Mouse (Mus musculus) lung, embryonic 15.5 days (tissue): ENCODE data around the gene Slc7a7. TPM values are rescaled to one million over a fixed set of nuclear protein-coding genes. Genes with fewer than 3 reads are reported as not detected.

Source experiments
- ATAC-seq: fragments of 200-750 bp; cut with Nextera tagmentation; 2 replicates; pipeline ENCODE4 v1.8.0; 2017; ENCODE audit warnings: moderate number of reproducible peaks, borderline replicate concordance; ENCODE audit not compliant: low FRiP score, low TSS enrichment; ENCODE audit errors: extremely low read depth
- H3K27ac ChIP-seq: fragments of 300-500 bp; sonication (generic); 2 replicates; pipeline ENCODE4 v1.5.1; 2015; ENCODE audit warnings: moderate library complexity, mild to moderate bottlenecking, inconsistent platforms
- H3K27me3 ChIP-seq: fragments of 300-500 bp; sonication (generic); 2 replicates; pipeline ENCODE4 v1.6.1; 2015; ENCODE audit warnings: inconsistent platforms
- H3K36me3 ChIP-seq: fragments of 300-500 bp; sonication (generic); 2 replicates; pipeline ENCODE4 v1.6.1; 2015; ENCODE audit warnings: inconsistent platforms
- H3K4me1 ChIP-seq: fragments of 300-500 bp; sonication (generic); 2 replicates; pipeline ENCODE4 v1.6.1; 2015; ENCODE audit warnings: inconsistent platforms
- H3K4me2 ChIP-seq: fragments of 300-500 bp; sonication (generic); 2 replicates; pipeline ENCODE4 v1.6.1; 2015; ENCODE audit warnings: inconsistent platforms, mild to moderate bottlenecking, moderate library complexity
- H3K4me3 ChIP-seq: fragments of 300-500 bp; sonication (generic); 2 replicates; pipeline ENCODE4 v1.5.1; 2015; ENCODE audit warnings: mild to moderate bottlenecking, inconsistent platforms
- H3K9ac ChIP-seq: fragments of 300-500 bp; sonication (generic); 2 replicates; pipeline ENCODE4 v1.6.1; 2015; ENCODE audit warnings: inconsistent platforms
- H3K9me3 ChIP-seq: fragments of 300-500 bp; sonication (generic); 2 replicates; pipeline ENCODE4 v1.6.1; 2016; ENCODE audit warnings: inconsistent platforms
- WGBS: fragments of 180-500 bp; shearing (Covaris S2); methylation state at CpG from one replicate; pipeline ENCODE4 v1.1.7; 2015; 5-methylcytosine and 5-hydroxymethylcytosine counted together
- polyA plus RNA-seq: library from polyadenylated mRNA; unstranded; fragments of >200 nt; fragmentation: Nextera tagmentation; extraction: Ambion mirVana; gene quantifications from 2 replicates; pipeline ENCODE4 v1.2.1, GENCODE M21; 2015

Gene Slc7a7
- polyA plus RNA-seq, 1 experiment from 2014 or later = 11.9 TPM

GRCm38 (mm10) chr14:54443196-54443595, 25.6 kb upstream of the Slc7a7 start:
- peak; percentile 86 for ATAC-seq
- Histone ChIP-seq H3K36me3 (peaks cover 35% of the 10 kb centered on the region), H3K4me3 (no peak overlapping the region), H3K27me3 (no peaks in the 10 kb centered on the region), H3K4me2 (0 out of 2 replicates have a peak overlapping the region, but pooled peaks have one; percentile 1), H3K27ac (peak overlapping the region; percentile 80), H3K4me1 (peaks cover 17% of the 10 kb centered on the region), H3K9me3 (no peaks in the 10 kb centered on the region), H3K9ac (no peak overlapping the region)
- WGBS = 18% methylated on average over 3 of the region's 3 CpGs

GRCm38 (mm10) chr14:54442548-54442947, 25.0 kb upstream of the Slc7a7 start:
- no peak for ATAC-seq
- H3K36me3 ChIP-seq = peaks cover 39% of the 10 kb centered on the region
- peak overlapping the region; percentile 80 for H3K27ac ChIP-seq
- peaks cover 17% of the 10 kb centered on the region for H3K4me1 ChIP-seq
- H3K4me2 ChIP-seq = no peak overlapping the region
- H3K27me3 ChIP-seq = no peaks in the 10 kb centered on the region
- no peak overlapping the region for H3K4me3 ChIP-seq
- H3K9ac ChIP-seq = no peak overlapping the region
- no peaks in the 10 kb centered on the region for H3K9me3 ChIP-seq
- 87% methylated on average over 3 of the region's 3 CpGs for WGBS

- Histone ChIP-seq H3K27me3 (no peaks in the 10 kb centered on the region), H3K4me3 (no peak overlapping the region), H3K36me3 (peaks cover 51% of the 10 kb centered on the region), H3K9ac (no peak overlapping the region), H3K4me1 (peaks cover 17% of the 10 kb centered on the region), H3K9me3 (no peaks in the 10 kb centered on the region), H3K4me2 (no peak overlapping the region), H3K27ac (no peak overlapping the region)
- WGBS = 71% methylated on average over 4 of the region's 4 CpGs
- ATAC-seq = no peak
Measured at GRCm38 (mm10) chr14:54441365-54441764, 23.8 kb upstream of the Slc7a7 start.

- Histone ChIP-seq H3K9ac (no peak overlapping the region), H3K27me3 (no peaks in the 10 kb centered on the region), H3K4me3 (no peak overlapping the region), H3K4me2 (no peak overlapping the region), H3K4me1 (peaks cover 21% of the 10 kb centered on the region), H3K27ac (no peak overlapping the region), H3K9me3 (no peaks in the 10 kb centered on the region), H3K36me3 (peaks cover 60% of the 10 kb centered on the region)
- WGBS = 88% methylated on average over 14 of the region's 14 CpGs
- ATAC-seq = no peak
Measured at GRCm38 (mm10) chr14:54440538-54440937, 23.0 kb upstream of the Slc7a7 start.

- no peak overlapping the region for H3K27ac ChIP-seq
- H3K36me3 ChIP-seq = peaks cover 64% of the 10 kb centered on the region
- no peak overlapping the region for H3K9ac ChIP-seq
- H3K4me1 ChIP-seq = peaks cover 31% of the 10 kb centered on the region
- ATAC-seq = no peak
- H3K4me3 ChIP-seq = no peak overlapping the region
- no peaks in the 10 kb centered on the region for H3K27me3 ChIP-seq
- no peak overlapping the region for H3K4me2 ChIP-seq
- WGBS = 62% methylated on average over 7 of the region's 7 CpGs
- no peaks in the 10 kb centered on the region for H3K9me3 ChIP-seq
Measured at GRCm38 (mm10) chr14:54439610-54440009, 22.0 kb upstream of the Slc7a7 start.

- Histone ChIP-seq H3K27ac (no peak overlapping the region), H3K4me1 (peaks cover 35% of the 10 kb centered on the region), H3K9me3 (no peaks in the 10 kb centered on the region), H3K4me2 (no peak overlapping the region), H3K9ac (no peak overlapping the region), H3K27me3 (no peaks in the 10 kb centered on the region), H3K4me3 (no peak overlapping the region), H3K36me3 (peaks cover 64% of the 10 kb centered on the region)
- ATAC-seq = no peak
- 82% methylated on average over 12 of the region's 12 CpGs for whole genome bisulfite sequencing
Measured at GRCm38 (mm10) chr14:54439155-54439554, 21.6 kb upstream of the Slc7a7 start.

- Histone ChIP-seq H3K4me3 (no peak overlapping the region), H3K9me3 (no peaks in the 10 kb centered on the region), H3K27ac (no peak overlapping the region), H3K4me2 (no peak overlapping the region), H3K9ac (no peak overlapping the region), H3K4me1 (peaks cover 37% of the 10 kb centered on the region), H3K36me3 (peaks cover 51% of the 10 kb centered on the region), H3K27me3 (no peaks in the 10 kb centered on the region)
- ATAC-seq = no peak
- WGBS = 75% methylated on average over 11 of the region's 11 CpGs
Measured at GRCm38 (mm10) chr14:54435194-54435918, 17.8 kb upstream of the Slc7a7 start.

GRCm38 (mm10) chr14:54433941-54434531, 16.5 kb upstream of the Slc7a7 start:
- Histone ChIP-seq H3K4me2 (peak overlapping the region; percentile 77), H3K4me1 (peaks cover 50% of the 10 kb centered on the region), H3K27me3 (no peaks in the 10 kb centered on the region), H3K4me3 (peak overlapping the region; percentile 85), H3K9ac (peak overlapping the region; percentile 97), H3K36me3 (peaks cover 38% of the 10 kb centered on the region), H3K27ac (peak overlapping the region; percentile 99), H3K9me3 (no peaks in the 10 kb centered on the region)
- WGBS = 50% methylated on average over 12 of the region's 12 CpGs
- no peak for ATAC-seq

GRCm38 (mm10) chr14:54432837-54433830, 15.6 kb upstream of the Slc7a7 start:
- Histone ChIP-seq H3K27ac (peak overlapping the region; percentile 99), H3K27me3 (no peaks in the 10 kb centered on the region), H3K4me1 (peaks cover 58% of the 10 kb centered on the region), H3K9ac (peak overlapping the region; percentile 97), H3K36me3 (peaks cover 33% of the 10 kb centered on the region), H3K9me3 (no peaks in the 10 kb centered on the region), H3K4me2 (peak overlapping the region; percentile 77), H3K4me3 (peak overlapping the region; percentile 85)
- 0 out of 2 replicates have a peak, but pooled peaks have one; percentile 12 for ATAC-seq
- WGBS = 18% methylated on average over 17 of the region's 17 CpGs

- peak overlapping the region; percentile 77 for H3K4me2 ChIP-seq
- H3K36me3 ChIP-seq = peaks cover 26% of the 10 kb centered on the region
- H3K4me1 ChIP-seq = peaks cover 63% of the 10 kb centered on the region
- H3K4me3 ChIP-seq = peak overlapping the region; percentile 85
- under 1% methylated on average over 54 of the region's 54 CpGs for WGBS
- H3K9me3 ChIP-seq = no peaks in the 10 kb centered on the region
- ATAC-seq = peak; percentile 21
- peak overlapping the region; percentile 97 for H3K9ac ChIP-seq
- peak overlapping the region; percentile 99 for H3K27ac ChIP-seq
- H3K27me3 ChIP-seq = no peaks in the 10 kb centered on the region
Measured at GRCm38 (mm10) chr14:54432078-54432836, 14.7 kb upstream of the Slc7a7 start.
